Mouse (Mus musculus) liver, embryonic 15.5 days (tissue): Measurements from ENCODE around the gene Apoe. TPM values are rescaled to one million over a fixed set of nuclear protein-coding genes. Genes with fewer than 3 reads are reported as not detected.
A peak's percentile ranks its signal among the peaks of the same experiment; 100 is the strongest.

ENCODE experiments used
- ATAC-seq: fragments of 200-750 bp; cut with Nextera tagmentation; 2 replicates; pipeline ENCODE4 v1.8.0; 2017; ENCODE audit warnings: moderate number of reproducible peaks, mild to moderate bottlenecking, moderate library complexity; ENCODE audit not compliant: insufficient read depth
- H3K27ac ChIP-seq: fragments of 300-500 bp; sonication (generic); replicated peaks from 2 replicates; pipeline ENCODE4 v1.5.1; 2015; ENCODE audit warnings: mild to moderate bottlenecking, inconsistent platforms
- H3K27me3 ChIP-seq: fragments of 300-500 bp; sonication (generic); 2 replicates; pipeline ENCODE4 v1.6.1; 2015; ENCODE audit warnings: mild to moderate bottlenecking, inconsistent platforms
- H3K36me3 ChIP-seq: fragments of 300-500 bp; sonication (generic); replicated peaks from 2 replicates; pipeline ENCODE4 v1.6.1; 2015; ENCODE audit warnings: moderate library complexity, mild to moderate bottlenecking, inconsistent platforms
- H3K4me1 ChIP-seq: fragments of 300-500 bp; sonication (generic); replicated peaks from 2 replicates; pipeline ENCODE4 v1.6.1; 2015; ENCODE audit warnings: inconsistent platforms
- H3K4me2 ChIP-seq: fragments of 300-500 bp; sonication (generic); 2 replicates; pipeline ENCODE4 v1.6.1; 2015; ENCODE audit warnings: moderate library complexity, mild to moderate bottlenecking, inconsistent platforms
- H3K4me3 ChIP-seq: fragments of 300-500 bp; sonication (generic); replicated peaks from 2 replicates; pipeline ENCODE4 v1.5.1; 2015; ENCODE audit warnings: mild to moderate bottlenecking, inconsistent platforms
- H3K9ac ChIP-seq: fragments of 300-500 bp; sonication (generic); 2 replicates; pipeline ENCODE4 v1.6.1; 2015; ENCODE audit warnings: moderate library complexity, mild to moderate bottlenecking, inconsistent platforms
- H3K9me3 ChIP-seq: fragments of 300-500 bp; sonication (generic); replicated peaks from 2 replicates; pipeline ENCODE4 v1.6.1; 2016; ENCODE audit warnings: inconsistent platforms
- WGBS: fragments of 180-500 bp; shearing (Covaris S2); methylation state at CpG from one replicate; pipeline ENCODE4 v1.1.7; 2015; ENCODE audit warnings: mixed read lengths; ENCODE audit not compliant: insufficient replicate concordance; 5-methylcytosine and 5-hydroxymethylcytosine counted together
- polyA plus RNA-seq: library from polyadenylated mRNA; unstranded; fragments of >200 nt; fragmentation: Nextera tagmentation; extraction: Ambion mirVana; gene quantifications from 2 replicates; pipeline ENCODE4 v1.2.1, GENCODE M21; 2015

Gene Apoe
- polyA plus RNA-seq, 1 experiment from 2014 or later, result 2,704 TPM

DNA sequence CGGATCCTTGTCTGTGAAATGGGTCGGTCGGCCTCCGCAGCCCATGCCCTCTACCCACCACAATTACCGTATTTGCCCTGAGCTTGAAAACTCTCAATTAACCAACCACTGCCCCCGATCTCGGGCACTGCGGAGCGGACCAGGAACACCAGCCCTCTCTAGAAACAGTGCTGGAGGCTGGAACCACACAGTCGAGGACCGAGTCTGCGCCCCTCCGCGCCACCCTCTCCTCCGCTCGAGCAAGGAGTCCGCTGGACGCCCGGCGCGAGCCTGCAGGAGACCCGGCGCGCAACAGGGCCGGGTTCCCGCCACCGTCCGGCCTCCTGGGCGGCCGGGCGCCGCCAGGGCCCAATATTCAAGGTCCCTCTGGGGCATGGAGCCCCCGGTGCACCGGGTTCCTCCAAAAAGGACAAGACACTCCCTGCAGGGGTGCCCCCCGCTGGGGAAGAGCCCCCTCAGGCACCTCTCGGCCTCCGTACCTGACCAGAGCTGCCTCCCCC, 34.5 kb downstream of the Apoe start:
- no peaks in the 10 kb centered on the region for H3K27me3 ChIP-seq
- H3K4me2 ChIP-seq, result peak overlapping the region; percentile 83
- H3K36me3 ChIP-seq, result peaks cover 20% of the 10 kb centered on the region
- H3K9ac ChIP-seq, result peak overlapping the region; percentile 89
- peak; percentile 55 for ATAC-seq
- H3K4me3 ChIP-seq, result peak overlapping the region; percentile 83
- no peaks in the 10 kb centered on the region for H3K9me3 ChIP-seq
- H3K4me1 ChIP-seq, result peaks cover 42% of the 10 kb centered on the region
- peak overlapping the region; percentile 75 for H3K27ac ChIP-seq
- WGBS, result under 1% methylated on average over 35 of the region's 37 CpGs

- Histone ChIP-seq H3K27me3 (no peaks in the 10 kb centered on the region), H3K9ac (peak overlapping the region; percentile 89), H3K27ac (peak overlapping the region; percentile 75; the same call in 1 of the 2 replicates), H3K9me3 (no peaks in the 10 kb centered on the region), H3K4me3 (peak overlapping the region; percentile 83), H3K4me2 (peak overlapping the region; percentile 83), H3K4me1 (peaks cover 36% of the 10 kb centered on the region), H3K36me3 (peaks cover 25% of the 10 kb centered on the region)
- ATAC-seq, result no peak
- 13% methylated on average over 8 of the region's 8 CpGs for WGBS
Observed at GRCm38 (mm10) chr7:19663940-19664339, 35.0 kb downstream of the Apoe start.

- Histone ChIP-seq H3K36me3 (peaks cover 83% of the 10 kb centered on the region), H3K4me1 (peaks cover 21% of the 10 kb centered on the region), H3K4me2 (no peak overlapping the region), H3K4me3 (no peak overlapping the region), H3K9me3 (no peaks in the 10 kb centered on the region), H3K27me3 (no peaks in the 10 kb centered on the region), H3K27ac (no peak overlapping the region), H3K9ac (no peak overlapping the region)
- no peak for ATAC-seq
- WGBS, result 85% methylated on average over 2 of the region's 2 CpGs
Observed at GRCm38 (mm10) chr7:19652614-19653013, 46.4 kb downstream of the Apoe start.

DNA sequence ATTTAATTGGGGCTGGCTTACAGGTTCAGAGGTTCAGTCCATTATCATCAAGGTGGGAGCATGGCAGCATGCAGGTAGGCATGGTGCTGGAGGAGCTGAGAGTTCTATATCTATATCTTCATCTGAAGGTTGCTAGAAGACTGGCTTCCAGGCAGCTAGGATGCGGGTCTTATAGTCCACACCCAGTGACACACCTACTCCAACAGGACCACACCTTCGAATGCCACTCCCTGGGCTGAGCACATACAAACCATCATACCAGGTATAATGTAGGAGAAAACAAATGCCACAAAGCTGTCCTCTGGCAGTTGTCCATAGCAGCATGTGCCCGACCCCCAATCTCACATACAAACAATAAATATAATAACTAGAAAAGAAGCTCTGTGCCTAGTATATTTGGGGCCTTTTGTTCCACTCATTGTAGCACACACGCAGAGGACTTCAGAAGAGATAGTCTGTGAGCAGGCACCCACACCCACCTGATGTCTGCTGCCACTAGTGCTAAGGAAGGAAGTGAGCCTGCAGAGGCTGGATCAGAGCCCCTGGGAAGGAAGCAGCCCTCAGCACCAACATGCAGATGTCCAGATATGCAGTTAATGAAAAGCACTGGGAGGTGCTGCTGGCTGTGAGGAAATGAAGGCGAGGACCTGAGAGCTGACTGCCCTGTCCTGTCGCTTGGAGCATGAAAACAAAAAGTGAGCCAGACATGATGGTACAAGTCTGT, 47.8 kb downstream of the Apoe start:
- Histone ChIP-seq H3K27ac (peak overlapping the region; percentile 25; the same call in 1 of the 2 replicates), H3K27me3 (no peaks in the 10 kb centered on the region), H3K4me1 (peaks cover 21% of the 10 kb centered on the region), H3K9ac (no peak overlapping the region), H3K36me3 (peaks cover 93% of the 10 kb centered on the region), H3K4me3 (no peak overlapping the region), H3K9me3 (no peaks in the 10 kb centered on the region), H3K4me2 (0 out of 2 replicates have a peak overlapping the region, but pooled peaks have one; percentile 2)
- WGBS, result 42% methylated on average over 6 of the region's 6 CpGs
- peak; percentile 58 for ATAC-seq

Other genes starting within 250 kb of the Apoe start
- gene Mark4, start 240.4 kb downstream of the Apoe start, polyA plus RNA-seq, result 1.2 and 1.6 TPM in 2 replicates
- gene Exoc3l2, start 235.9 kb downstream of the Apoe start, polyA plus RNA-seq, result 0.85 and 1.2 TPM in 2 replicates
- 0.79 and 1.1 TPM in 2 replicates for gene Bloc1s3, start 190.8 kb downstream of the Apoe start, polyA plus RNA-seq
- gene Trappc6a, start 190.8 kb downstream of the Apoe start, polyA plus RNA-seq, result 41.2 and 42.0 TPM in 2 replicates
- not detected in 2 replicates for gene Nkpd1, start 181.3 kb downstream of the Apoe start, polyA plus RNA-seq
- 10.2 and 15.7 TPM in 2 replicates for gene Ppp1r37, start 136.1 kb downstream of the Apoe start, polyA plus RNA-seq
- 0.60 and 0.81 TPM in 2 replicates for gene Zfp296, start 121.9 kb downstream of the Apoe start, polyA plus RNA-seq
- gene Gemin7, start 121.6 kb downstream of the Apoe start, polyA plus RNA-seq, result 79.6 and 90.9 TPM in 2 replicates
- 12.2 and 13.4 TPM in 2 replicates for gene Clasrp, start 94.7 kb downstream of the Apoe start, polyA plus RNA-seq
- gene Relb, start 69.8 kb downstream of the Apoe start, polyA plus RNA-seq, result 1.7 TPM in 2 replicates
- 48.3 and 48.8 TPM in 2 replicates for gene Clptm1, start 34.2 kb downstream of the Apoe start, polyA plus RNA-seq
- 1,160 and 1,332 TPM in 2 replicates for gene Apoc2, start 21.2 kb downstream of the Apoe start, polyA plus RNA-seq
- gene Gm44805, start 17.8 kb downstream of the Apoe start, polyA plus RNA-seq, result 22.2 and 29.1 TPM in 2 replicates
- 273 and 372 TPM in 2 replicates for gene Apoc4, start 17.7 kb downstream of the Apoe start, polyA plus RNA-seq
- gene Apoc1, start 6.5 kb downstream of the Apoe start, polyA plus RNA-seq, result 609 and 611 TPM in 2 replicates
- gene Tomm40, start 16.2 kb upstream of the Apoe start, polyA plus RNA-seq, result 87.2 and 91.8 TPM in 2 replicates
- 15.2 and 19.5 TPM in 2 replicates for gene Nectin2, start 51.3 kb upstream of the Apoe start, polyA plus RNA-seq
- 10.3 and 11.3 TPM in 2 replicates for gene Bcam, start 71.8 kb upstream of the Apoe start, polyA plus RNA-seq
- 3.5 and 3.8 TPM in 2 replicates for gene Cblc, start 97.6 kb upstream of the Apoe start, polyA plus RNA-seq
- 4.7 and 5.3 TPM in 2 replicates for gene Bcl3, start 123.6 kb upstream of the Apoe start, polyA plus RNA-seq
- not detected in 2 replicates for gene Gm19345, start 152.8 kb upstream of the Apoe start, polyA plus RNA-seq
- gene Ceacam16, start 162.1 kb upstream of the Apoe start, polyA plus RNA-seq, result not detected in 2 replicates
- not detected in 2 replicates for gene Ceacam19, start 188.8 kb upstream of the Apoe start, polyA plus RNA-seq
- 2.8 and 3.4 TPM in 2 replicates for gene Pvr, start 222.0 kb upstream of the Apoe start, polyA plus RNA-seq